Mouse (Mus musculus) intestine, embryonic 14.5 days (tissue): ENCODE data around the gene Zfp740. TPM values are rescaled to one million over a fixed set of nuclear protein-coding genes. Genes with fewer than 3 reads are reported as not detected.

Experiments
- ATAC-seq: fragments of 200-750 bp; cut with Nextera tagmentation; replicated peaks from 2 replicates; pipeline ENCODE4 v1.8.0; 2017; ENCODE audit warnings: low read depth, moderate number of reproducible peaks, moderate TSS enrichment, moderate library complexity; ENCODE audit not compliant: low FRiP score, low TSS enrichment
- DNase-seq: peaks from one replicate; pipeline ENCODE4 v3.0.0-alpha.2; 2018; ENCODE audit warnings: low spot score
- H3K27ac ChIP-seq: fragments of 300-500 bp; sonication (generic); 2 replicates; pipeline ENCODE4 v1.5.1; 2014; ENCODE audit warnings: low read depth, mild to moderate bottlenecking, control low read depth
- H3K27me3 ChIP-seq: fragments of 300-500 bp; sonication (generic); replicated peaks from 2 replicates; pipeline ENCODE4 v1.6.1; 2014; ENCODE audit warnings: low read length, control low read depth; ENCODE audit not compliant: control insufficient read depth, insufficient read depth
- H3K36me3 ChIP-seq: fragments of 300-500 bp; sonication (generic); 2 replicates; pipeline ENCODE4 v1.6.1; 2014; ENCODE audit warnings: low read length, control low read depth; ENCODE audit not compliant: control insufficient read depth, insufficient read depth
- H3K4me1 ChIP-seq: fragments of 300-500 bp; sonication (generic); replicated peaks from 2 replicates; pipeline ENCODE4 v1.6.1; 2014; ENCODE audit warnings: low read length, control low read depth, mixed read lengths; ENCODE audit not compliant: control insufficient read depth, insufficient read depth
- H3K4me2 ChIP-seq: fragments of 300-500 bp; sonication (generic); 2 replicates; pipeline ENCODE4 v1.6.1; 2014; ENCODE audit warnings: low read length
- H3K4me3 ChIP-seq: fragments of 300-500 bp; sonication (generic); 2 replicates; pipeline ENCODE4 v1.5.1; 2014; ENCODE audit warnings: low read depth, low read length, control low read depth, mixed read lengths
- H3K9ac ChIP-seq: fragments of 300-500 bp; sonication (generic); 2 replicates; pipeline ENCODE4 v1.6.1; 2014; ENCODE audit warnings: mild to moderate bottlenecking, low read length
- H3K9me3 ChIP-seq: fragments of 300-500 bp; sonication (generic); 2 replicates; pipeline ENCODE4 v1.6.1; 2016; ENCODE audit warnings: low read length, control low read depth; ENCODE audit not compliant: control insufficient read depth
- WGBS: fragments of 180-500 bp; shearing (Covaris S2); extraction: QIAGEN DNeasy Blood & Tissue Kit; methylation state at CpG from one replicate; pipeline ENCODE4 v1.1.7; 2014; 5-methylcytosine and 5-hydroxymethylcytosine counted together
- polyA plus RNA-seq: library from polyadenylated mRNA; unstranded; fragments of >200 nt; fragmentation: Nextera tagmentation; extraction: Ambion mirVana; gene quantifications from 2 replicates; pipeline ENCODE4 v1.2.1, GENCODE M21; 2014

Zfp740 gene
- polyA plus RNA-seq, 1 experiment from 2014 or later: 47.0 TPM

DNA sequence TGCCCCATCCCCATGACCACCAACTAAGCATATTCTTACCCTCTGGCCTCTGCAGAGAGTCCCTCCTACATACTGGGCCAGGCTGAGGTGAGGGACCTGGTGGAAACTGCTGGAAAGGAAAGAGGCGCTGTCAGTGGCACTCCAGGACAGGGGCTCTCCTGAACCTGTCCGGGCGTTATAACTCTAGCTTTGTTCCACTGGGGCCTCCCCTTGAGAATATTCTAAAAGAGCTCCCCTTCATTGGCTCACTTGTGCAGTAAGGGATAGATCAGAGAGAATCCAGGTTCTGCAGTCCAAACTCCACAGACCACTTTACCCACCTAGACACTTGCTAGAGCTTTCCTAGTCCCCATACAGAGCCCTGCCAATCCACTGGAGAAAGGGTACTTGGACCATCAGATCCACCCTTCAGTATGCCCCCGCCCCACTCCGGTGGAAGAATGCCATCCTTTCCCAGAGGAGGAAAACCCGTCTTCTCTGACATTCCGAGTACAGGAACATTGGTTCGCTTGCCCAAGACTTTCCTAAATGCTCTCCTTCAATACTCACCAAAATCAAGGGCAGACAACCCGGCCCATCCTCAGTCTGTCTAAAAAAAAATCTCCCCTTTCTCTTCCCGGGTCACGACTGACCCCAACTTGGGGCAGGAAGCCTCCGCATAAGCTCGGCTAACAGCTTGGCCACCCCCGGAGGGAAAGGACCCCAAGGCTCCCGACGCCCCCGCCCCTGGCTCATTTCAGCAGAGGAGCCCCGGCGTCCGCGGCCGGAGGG, 53.6 kb downstream of the Zfp740 start:
- peaks cover 19% of the 10 kb centered on the region for H3K4me1 ChIP-seq
- H3K9ac ChIP-seq: peak overlapping the region; percentile 33
- no peak overlapping the region for H3K27ac ChIP-seq
- ATAC-seq: no peak
- H3K9me3 ChIP-seq: no peaks in the 10 kb centered on the region
- no peaks in the 10 kb centered on the region for H3K36me3 ChIP-seq
- H3K4me2 ChIP-seq: peak overlapping the region; percentile 95
- peak overlapping the region; percentile 47 for H3K4me3 ChIP-seq
- DNase-seq: no peak
- 10% methylated on average over 22 of the region's 22 CpGs for WGBS
- H3K27me3 ChIP-seq: peaks cover 4% of the 10 kb centered on the region; the same call in 1 of the 2 replicates

- under 1% methylated on average over 40 of the region's 46 CpGs for WGBS
- Histone ChIP-seq H3K4me2 (peak within 1 kb of the TSS; percentile 95), H3K9ac (peak within 1 kb of the TSS; percentile 33), H3K36me3 (no peaks in the 10 kb centered on the region), H3K4me1 (peaks cover 19% of the 10 kb centered on the region), H3K27me3 (peaks cover 4% of the 10 kb centered on the region; the same call in 1 of the 2 replicates), H3K4me3 (peak within 1 kb of the TSS; percentile 47), H3K27ac (no peak within 1 kb of the TSS; the same call in 1 of the 2 replicates), H3K9me3 (no peaks in the 10 kb centered on the region)
- DNase-seq: peak; percentile 77
- ATAC-seq: peak; percentile 40; the same call in 1 of the 2 replicates
These were observed 54.4 kb downstream of the Zfp740 start, which contains the start of gene Rarg for GRCm38 (mm10) chr15:102257202-102258075. TSS of gene Rarg (minus strand) at chr15:102257517.

GRCm38 (mm10) chr15:102258076-102258470, 55.0 kb downstream of the Zfp740 start:
- ATAC-seq (no peak), DNase-seq (no peak)
- H3K4me2 ChIP-seq: peak overlapping the region; percentile 95
- H3K4me3 ChIP-seq: peak overlapping the region; percentile 47
- H3K27ac ChIP-seq: no peak overlapping the region; the same call in 1 of the 2 replicates
- H3K27me3 ChIP-seq: peaks cover 4% of the 10 kb centered on the region; the same call in 1 of the 2 replicates
- no peaks in the 10 kb centered on the region for H3K9me3 ChIP-seq
- H3K4me1 ChIP-seq: peaks cover 19% of the 10 kb centered on the region
- no peak overlapping the region; the same call in 1 of the 2 replicates for H3K9ac ChIP-seq
- H3K36me3 ChIP-seq: no peaks in the 10 kb centered on the region
- WGBS: 14% methylated on average over 12 of the region's 12 CpGs

- H3K36me3 ChIP-seq: no peaks in the 10 kb centered on the region
- DNase-seq: no peak
- 24% methylated on average over 11 of the region's 11 CpGs for WGBS
- H3K4me2 ChIP-seq: no peak overlapping the region; the same call in 1 of the 2 replicates
- H3K4me1 ChIP-seq: peaks cover 19% of the 10 kb centered on the region
- H3K9ac ChIP-seq: no peak overlapping the region
- no peak overlapping the region; the same call in 1 of the 2 replicates for H3K27ac ChIP-seq
- ATAC-seq: peak; percentile 40
- no peaks in the 10 kb centered on the region for H3K9me3 ChIP-seq
- no peak overlapping the region for H3K4me3 ChIP-seq
- H3K27me3 ChIP-seq: peaks cover 4% of the 10 kb centered on the region; the same call in 1 of the 2 replicates
These were observed 55.7 kb downstream of the Zfp740 start for GRCm38 (mm10) chr15:102258581-102259253.

GRCm38 (mm10) chr15:102262582-102262981, 59.5 kb downstream of the Zfp740 start:
- no peaks in the 10 kb centered on the region for H3K36me3 ChIP-seq
- H3K4me3 ChIP-seq: no peak overlapping the region
- no peak overlapping the region for H3K27ac ChIP-seq
- DNase-seq: no peak
- 47% methylated on average over 7 of the region's 7 CpGs for WGBS
- no peak for ATAC-seq
- H3K9ac ChIP-seq: no peak overlapping the region
- H3K4me1 ChIP-seq: peaks cover 13% of the 10 kb centered on the region
- no peak overlapping the region for H3K4me2 ChIP-seq
- peaks cover 2% of the 10 kb centered on the region; the same call in 1 of the 2 replicates for H3K27me3 ChIP-seq
- H3K9me3 ChIP-seq: no peaks in the 10 kb centered on the region

- no peak for DNase-seq
- H3K27me3 ChIP-seq: no peaks in the 10 kb centered on the region
- peaks cover 8% of the 10 kb centered on the region for H3K4me1 ChIP-seq
- no peak for ATAC-seq
- H3K9ac ChIP-seq: no peak overlapping the region
- no peak overlapping the region for H3K4me3 ChIP-seq
- H3K9me3 ChIP-seq: no peaks in the 10 kb centered on the region
- H3K27ac ChIP-seq: no peak overlapping the region
- no peak overlapping the region for H3K4me2 ChIP-seq
- H3K36me3 ChIP-seq: no peaks in the 10 kb centered on the region
- 81% methylated on average over 2 of the region's 2 CpGs for WGBS
These were observed 60.0 kb downstream of the Zfp740 start for GRCm38 (mm10) chr15:102263037-102263436.
